Mouse (Mus musculus) megakaryocyte-erythroid progenitor cell, adult 5 weeks (primary cell): Measurements from ENCODE around the gene Robo2. TPM values are rescaled to one million over a fixed set of nuclear protein-coding genes. Genes with fewer than 3 reads are reported as not detected.

Experiments used
- polyA plus RNA-seq: library from polyadenylated mRNA; stranded (reverse); fragments of >175 nt; gene quantifications from 2 replicates; pipeline ENCODE4 v1.2.3, GENCODE M21; 2012

Gene Robo2
- not detected in 2 replicates for polyA plus RNA-seq

GRCm38 (mm10) chr16:74411481-74412251 lies at the start of gene Robo2:
TSS of gene Robo2 (minus strand) at chr16:74411825.

